Mouse (Mus musculus) testis, adult 2 months (tissue): Measurements from ENCODE around the gene Setdb1.

Source experiments
- CTCF ChIP-seq: fragments of 200-500 bp; IDR thresholded peaks from 2 replicates; pipeline ENCODE4 v1.5.1; 2012; ENCODE audit warnings: low read depth, mild to moderate bottlenecking, inconsistent platforms, low read length, moderate library complexity; ENCODE audit not compliant: control insufficient read depth, insufficient read depth, insufficient replicate concordance
- POLR2A ChIP-seq: fragments of 200-500 bp; IDR thresholded peaks from 2 replicates; pipeline ENCODE4 v1.6.1; 2012; ENCODE audit warnings: low read depth, mild to moderate bottlenecking, inconsistent platforms, low read length, moderate library complexity; ENCODE audit not compliant: control insufficient read depth

DNA sequence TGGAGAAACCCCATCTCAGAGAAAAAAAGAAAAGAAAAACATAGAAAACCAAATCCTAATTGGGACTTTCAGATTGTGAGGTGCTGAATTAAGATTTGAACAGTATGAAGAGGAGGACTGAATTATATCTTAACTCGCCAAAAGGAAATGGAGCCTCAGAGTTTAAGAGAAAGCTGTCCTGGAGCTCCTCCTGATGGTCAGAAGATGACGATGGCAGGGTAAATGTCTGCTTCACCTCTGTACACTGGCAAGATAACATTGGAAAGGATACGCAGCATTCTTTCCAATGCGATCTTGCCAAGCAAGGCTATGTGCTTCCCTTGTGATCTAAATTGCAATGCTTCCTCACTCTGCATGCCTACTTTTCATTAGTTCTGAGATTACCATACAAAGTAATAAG, 37.4 kb upstream of the Setdb1 start:
- TF ChIP-seq CTCF (no peak), POLR2A (no peak)
